Mouse (Mus musculus) layer of hippocampus, adult 2 months (tissue): Measurements from ENCODE around the gene Chmp4b. TPM values are rescaled to one million over a fixed set of nuclear protein-coding genes. Genes with fewer than 3 reads are reported as not detected.
A peak's percentile ranks its signal among the peaks of the same experiment; 100 is the strongest.

ENCODE experiments used
- DNase-seq, 2 experiments: peaks; one replicate each; pipeline ENCODE4 v3.0.0; 2022; ENCODE audit warnings: low spot score in 2 of 2
- H3K27ac ChIP-seq: fragments of 200-600 bp; 2 replicates; pipeline ENCODE4 v1.8.1; 2022
- H3K4me3 ChIP-seq: fragments of 200-600 bp; 2 replicates; pipeline ENCODE4 v1.8.1; 2022; ENCODE audit warnings: mild to moderate bottlenecking
- CTCF ChIP-seq: fragments of 200-600 bp; conservative IDR thresholded peaks from 2 replicates; pipeline ENCODE4 v1.8.1; 2022; ENCODE audit warnings: antibody characterized with exemption, mild to moderate bottlenecking, moderate library complexity
- total RNA-seq, 2 experiments: library from RNA; stranded (reverse); gene quantifications; 2 replicates each; pipeline ENCODE4 v1.2.3; 2021

Chmp4b gene
- total RNA-seq, 2 experiments from 2014 or later: 206 to 215 TPM

DNA sequence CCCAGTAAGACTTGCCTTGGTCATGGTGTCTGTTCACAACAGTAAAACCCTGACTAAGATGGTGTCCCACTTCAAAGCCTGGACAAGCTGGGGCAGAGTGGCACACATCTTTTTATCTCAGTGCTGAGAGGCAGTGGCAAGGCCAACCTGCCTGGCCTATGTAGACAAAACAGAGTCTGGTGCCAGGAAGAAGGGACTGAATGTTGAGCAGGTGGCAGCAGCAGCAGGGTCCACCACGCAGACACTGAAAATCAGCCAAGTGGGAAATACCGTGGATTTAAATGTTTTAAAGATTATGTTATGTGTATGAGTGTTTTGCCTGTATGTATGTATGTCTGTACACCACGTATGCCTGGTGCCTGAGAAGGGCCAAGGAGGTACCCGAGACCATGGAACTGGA, 47.9 kb downstream of the Chmp4b start:
- H3K27ac ChIP-seq: no peak overlapping the region
- DNase-seq: no peak
- H3K4me3 ChIP-seq: no peak overlapping the region
- TF ChIP-seq CTCF: no peak

DNA sequence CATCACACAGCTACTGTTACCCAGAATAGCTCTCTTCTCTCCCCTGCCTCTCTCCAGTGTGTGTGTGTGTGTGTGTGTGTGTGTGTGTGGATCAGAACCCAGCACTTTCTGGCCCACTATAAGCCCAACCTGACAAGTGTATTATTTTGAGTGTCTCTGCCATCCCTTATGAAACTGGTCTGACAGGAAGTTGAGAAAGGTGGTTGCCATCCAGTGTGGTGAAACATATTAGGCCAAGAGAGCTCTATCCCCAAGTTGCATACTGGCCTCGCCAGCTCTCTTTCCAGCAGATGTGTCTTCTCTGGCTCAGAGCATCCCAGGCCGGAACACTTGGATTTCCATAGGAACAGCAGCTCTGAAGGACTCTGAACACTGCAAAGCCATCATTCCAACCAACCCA, 48.7 kb downstream of the Chmp4b start:
- H3K4me3 ChIP-seq: no peak overlapping the region
- no peak for DNase-seq
- H3K27ac ChIP-seq: no peak overlapping the region
- no peak for TF ChIP-seq CTCF

DNA sequence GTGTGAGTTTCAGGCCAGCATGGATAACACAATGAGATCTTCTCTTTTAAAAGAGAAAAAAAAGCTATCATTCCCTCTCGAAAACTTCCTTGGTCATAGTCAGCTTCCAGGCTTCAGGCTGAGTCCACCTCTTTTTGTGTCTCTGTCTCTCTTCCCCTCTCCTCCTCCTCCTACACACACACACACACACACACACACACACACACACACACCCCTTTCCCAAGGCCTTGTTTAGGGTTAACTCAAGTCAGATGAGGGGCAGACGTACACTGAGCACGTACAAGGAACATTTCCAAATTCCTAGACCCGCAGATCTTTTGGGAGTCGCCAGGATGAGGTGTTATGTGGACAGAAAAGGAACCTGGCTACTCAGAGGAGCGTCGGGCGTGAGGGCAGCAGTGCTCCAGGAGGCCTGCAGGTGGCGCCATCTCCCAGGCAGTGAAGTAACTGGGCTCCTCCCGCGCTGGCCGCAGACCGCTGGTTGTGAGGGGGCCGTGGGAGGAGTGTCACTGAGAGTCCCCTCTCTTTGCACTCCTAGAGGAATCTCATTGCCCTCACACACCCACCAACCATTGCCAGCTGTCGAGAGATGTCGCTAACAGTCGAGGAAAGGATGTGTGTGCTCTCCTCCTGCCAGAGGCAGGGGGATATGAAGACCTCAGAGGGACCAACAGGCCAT, 51.3 kb downstream of the Chmp4b start:
- peak; percentile 92 for TF ChIP-seq CTCF
- Histone ChIP-seq H3K27ac (no peak overlapping the region), H3K4me3 (no peak overlapping the region)
- peak; percentile 26 to 66 for DNase-seq

DNA sequence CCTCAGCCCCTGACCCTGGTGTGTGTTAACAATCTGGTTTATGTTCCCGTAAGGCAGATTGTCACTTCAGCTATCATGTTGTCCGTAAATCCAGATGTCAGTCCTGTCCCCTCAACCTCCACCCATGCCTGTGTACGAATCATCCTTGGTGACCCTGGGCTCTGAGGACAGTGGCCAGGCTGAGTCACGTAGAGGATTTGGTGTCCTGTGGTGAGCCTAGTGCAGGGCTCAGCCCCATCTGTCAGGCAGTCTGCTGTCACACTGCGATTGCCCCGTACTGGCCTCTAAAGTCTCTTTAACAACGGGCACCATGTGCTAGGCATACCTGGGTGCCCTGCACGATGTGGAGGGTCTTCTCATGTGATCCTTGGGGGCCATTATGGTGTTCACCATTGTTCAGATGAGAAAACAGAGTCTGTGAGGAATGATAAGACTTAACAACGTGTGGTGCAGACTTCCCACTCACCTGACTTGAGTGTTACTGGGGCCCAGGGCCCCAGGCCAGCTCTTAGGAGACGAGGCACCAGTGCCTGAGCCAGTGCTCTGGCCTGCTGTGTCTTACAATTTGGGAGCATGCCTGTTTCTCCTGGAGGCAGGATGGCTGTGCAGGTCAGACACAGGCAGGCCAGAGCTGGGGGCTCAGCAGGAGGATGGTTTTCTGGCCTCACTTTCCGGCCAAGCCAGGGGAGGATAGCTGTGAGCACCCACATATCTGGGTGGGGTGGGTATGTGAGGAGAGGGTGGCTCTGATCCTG, 55.2 kb downstream of the Chmp4b start:
- no peak for TF ChIP-seq CTCF
- DNase-seq: no peak
- Histone ChIP-seq H3K4me3 (no peak overlapping the region), H3K27ac (no peak overlapping the region)

DNA sequence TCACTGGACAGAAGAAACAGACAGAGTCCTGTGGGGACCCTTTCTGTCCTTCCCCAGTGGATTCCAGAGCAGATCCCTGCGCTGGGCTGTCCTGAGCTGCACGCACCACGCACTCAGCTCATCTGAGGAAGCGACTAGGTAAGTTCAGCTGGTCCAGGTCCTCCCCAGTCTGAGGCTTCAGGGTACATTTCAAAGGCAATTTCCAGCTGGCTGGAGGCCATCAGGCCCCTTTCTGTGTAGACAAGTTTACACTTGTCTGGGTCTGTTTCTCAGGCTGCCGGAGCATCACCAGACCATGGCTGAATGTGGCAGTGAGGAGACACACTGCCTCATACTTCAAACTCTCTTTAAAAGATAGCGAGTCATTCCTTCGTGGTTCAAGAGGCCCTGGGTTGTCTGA, 55.8 kb downstream of the Chmp4b start:
- no peak for DNase-seq
- H3K27ac ChIP-seq: no peak overlapping the region
- TF ChIP-seq CTCF: no peak
- H3K4me3 ChIP-seq: no peak overlapping the region

DNA sequence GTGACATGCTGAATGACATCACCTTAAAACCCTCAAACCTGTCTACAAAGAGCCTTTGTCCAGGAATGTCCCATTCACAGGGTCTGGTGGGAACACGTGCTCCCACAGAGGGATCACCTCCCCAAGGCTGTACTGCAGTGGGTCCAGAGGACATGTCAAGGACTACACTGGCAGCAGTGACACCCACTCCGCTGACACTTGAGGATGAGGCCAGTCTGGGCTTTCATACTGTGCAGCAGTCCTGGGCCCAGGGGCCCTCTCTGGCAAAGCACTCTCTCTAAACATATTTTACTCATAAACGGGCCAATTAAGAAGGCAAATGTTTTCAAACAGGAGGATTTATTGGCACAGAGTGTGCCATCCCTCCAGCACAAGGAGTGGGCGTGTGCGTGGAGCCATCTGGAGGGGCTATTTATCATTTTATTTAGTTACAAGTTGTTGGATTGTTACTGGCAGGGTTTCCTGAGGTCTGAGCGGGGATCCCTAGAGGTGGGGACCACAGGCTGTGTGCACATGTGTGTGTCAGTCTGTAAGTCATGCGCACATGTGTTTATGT, 56.4 kb downstream of the Chmp4b start:
- Histone ChIP-seq H3K27ac (no peak overlapping the region), H3K4me3 (no peak overlapping the region)
- TF ChIP-seq CTCF: no peak
- DNase-seq: peak; percentile 25 to 44

DNA sequence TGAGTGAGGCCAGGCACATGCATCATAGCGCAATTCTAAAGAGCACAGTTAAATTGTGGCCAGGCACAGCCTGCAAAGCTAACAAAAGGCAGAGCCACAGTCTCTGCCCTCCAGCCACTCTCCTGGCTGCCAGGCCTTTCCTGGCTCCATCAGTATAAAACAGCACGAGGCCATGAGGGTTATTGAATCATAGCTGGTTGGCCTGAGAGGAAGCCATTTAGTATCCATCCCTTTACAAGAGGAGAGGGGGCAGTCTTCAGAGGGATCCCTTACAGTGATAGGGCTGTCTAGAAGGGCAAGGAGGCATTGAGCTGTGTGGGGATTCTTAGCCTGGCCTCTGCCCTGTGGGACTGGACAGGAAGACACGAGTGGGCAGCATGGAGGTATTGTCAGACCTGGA, 60.2 kb downstream of the Chmp4b start:
- no peak for TF ChIP-seq CTCF
- DNase-seq: no peak

DNA sequence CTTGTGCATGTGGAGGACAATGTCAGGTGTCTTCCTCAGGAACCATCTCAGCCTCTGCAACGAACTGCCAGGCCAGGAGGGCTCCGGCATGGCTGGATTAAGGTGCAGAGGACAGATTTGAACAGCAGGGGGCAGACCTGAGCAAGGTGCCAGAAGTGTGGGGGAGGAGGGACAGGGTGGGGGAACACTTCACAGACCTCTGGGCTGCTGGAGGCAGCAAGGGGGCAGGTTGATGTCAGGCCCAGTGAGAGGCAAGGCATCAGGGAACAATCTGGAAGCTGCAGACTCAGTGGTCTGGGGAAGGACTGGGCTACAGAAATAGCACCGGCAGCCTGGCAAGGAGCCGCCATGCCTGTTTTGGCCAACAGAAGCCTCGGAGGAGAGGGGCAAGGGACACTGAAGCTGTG, 60.8 kb downstream of the Chmp4b start:
- peak overlapping the region; percentile 20; the same call in 1 of the 2 replicates for H3K4me3 ChIP-seq
- H3K27ac ChIP-seq: no peak overlapping the region

More for the DNA sequence above, 60.2 kb downstream of the Chmp4b start:
- H3K27ac ChIP-seq: no peak overlapping the region
- H3K4me3 ChIP-seq: no peak overlapping the region

DNA sequence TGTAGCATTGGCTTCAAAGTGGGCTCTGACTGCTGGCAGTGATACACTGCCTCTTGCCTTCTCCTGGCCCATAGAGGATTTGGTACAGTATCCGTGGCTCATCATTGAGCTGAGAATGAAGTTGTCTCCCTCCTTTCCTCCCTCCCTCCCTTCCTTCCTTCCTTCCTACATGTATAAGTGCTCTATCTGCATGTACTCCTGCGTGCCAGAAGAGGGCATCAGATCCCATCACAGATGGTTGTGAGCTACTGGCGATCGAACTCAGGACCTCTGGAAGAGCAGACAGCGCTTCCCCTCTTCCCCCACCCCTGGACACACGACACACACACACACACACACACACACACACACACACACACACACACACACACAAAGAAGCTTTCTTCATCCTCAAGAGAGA, 61.6 kb downstream of the Chmp4b start:
- no peak for DNase-seq
- H3K27ac ChIP-seq: no peak overlapping the region
- no peak overlapping the region for H3K4me3 ChIP-seq
- peak; percentile 59 for TF ChIP-seq CTCF

More for the DNA sequence above, 60.8 kb downstream of the Chmp4b start:
- DNase-seq: peak in 1 of 2 experiments; percentile 61
- TF ChIP-seq CTCF: peak; percentile 79

DNA sequence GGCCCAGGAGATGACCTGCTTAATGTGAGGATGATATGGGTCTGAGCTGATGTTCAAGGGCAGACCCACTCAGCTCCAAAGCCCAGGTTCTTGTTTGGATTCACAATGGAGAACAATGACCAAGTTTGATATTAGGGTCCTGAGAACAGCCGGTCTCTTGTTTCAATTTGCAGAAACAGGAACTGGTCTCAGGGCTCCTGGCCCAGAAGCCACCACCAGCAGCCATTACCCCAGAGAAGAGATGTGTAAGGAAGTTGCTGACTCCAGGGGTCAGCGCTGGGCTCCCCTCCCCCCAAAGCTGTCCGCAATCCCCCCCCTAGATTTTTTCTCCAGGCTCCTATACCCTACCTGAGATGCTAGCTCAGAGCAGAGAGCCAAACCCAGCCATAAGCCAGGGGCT, 62.5 kb downstream of the Chmp4b start:
- Histone ChIP-seq H3K4me3 (no peak overlapping the region), H3K27ac (no peak overlapping the region; the same call in 1 of the 2 replicates)
- DNase-seq: no peak
- TF ChIP-seq CTCF: no peak

DNA sequence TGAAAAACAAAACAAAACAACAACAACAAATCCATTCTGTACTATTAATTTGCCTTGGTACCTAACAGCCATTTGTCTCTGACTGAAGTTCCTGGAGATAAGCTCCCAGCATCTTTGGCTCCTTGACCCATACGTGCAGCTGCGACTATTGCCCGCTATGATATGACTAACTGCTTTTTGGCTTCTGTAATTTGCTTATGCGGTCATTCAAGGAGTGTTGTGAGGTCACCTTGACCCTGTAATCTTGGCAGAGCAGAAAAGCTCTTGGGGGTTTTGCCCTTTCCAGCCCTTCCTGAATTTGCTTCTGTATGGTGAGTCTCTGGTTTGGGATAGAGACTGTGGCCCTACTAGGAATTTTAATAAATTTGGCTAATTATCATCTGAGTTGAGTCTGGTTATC, 65.1 kb downstream of the Chmp4b start:
- Histone ChIP-seq H3K27ac (no peak overlapping the region), H3K4me3 (no peak overlapping the region)
- TF ChIP-seq CTCF: no peak
- DNase-seq: no peak

DNA sequence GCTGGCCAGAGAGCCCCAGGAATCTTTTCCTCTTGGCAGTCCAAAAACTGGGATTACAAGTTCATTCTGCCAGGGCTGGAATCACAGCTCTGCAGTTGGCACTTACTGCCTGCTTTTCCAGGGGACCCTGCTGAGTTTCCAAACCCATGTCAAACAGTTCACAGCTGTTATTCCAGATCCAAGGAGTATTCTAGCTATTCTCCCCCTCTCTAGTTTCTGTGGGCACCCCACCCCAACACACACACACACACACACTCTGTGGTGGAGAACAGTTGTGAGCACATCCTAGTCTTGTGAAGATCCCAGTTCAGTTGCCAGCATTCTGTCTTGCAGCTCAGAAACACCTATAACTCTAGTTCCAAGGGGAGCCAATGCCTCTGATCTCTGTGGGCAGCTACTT, 65.6 kb downstream of the Chmp4b start:
- TF ChIP-seq CTCF: no peak
- no peak overlapping the region for H3K27ac ChIP-seq
- no peak overlapping the region for H3K4me3 ChIP-seq
- DNase-seq: no peak

DNA sequence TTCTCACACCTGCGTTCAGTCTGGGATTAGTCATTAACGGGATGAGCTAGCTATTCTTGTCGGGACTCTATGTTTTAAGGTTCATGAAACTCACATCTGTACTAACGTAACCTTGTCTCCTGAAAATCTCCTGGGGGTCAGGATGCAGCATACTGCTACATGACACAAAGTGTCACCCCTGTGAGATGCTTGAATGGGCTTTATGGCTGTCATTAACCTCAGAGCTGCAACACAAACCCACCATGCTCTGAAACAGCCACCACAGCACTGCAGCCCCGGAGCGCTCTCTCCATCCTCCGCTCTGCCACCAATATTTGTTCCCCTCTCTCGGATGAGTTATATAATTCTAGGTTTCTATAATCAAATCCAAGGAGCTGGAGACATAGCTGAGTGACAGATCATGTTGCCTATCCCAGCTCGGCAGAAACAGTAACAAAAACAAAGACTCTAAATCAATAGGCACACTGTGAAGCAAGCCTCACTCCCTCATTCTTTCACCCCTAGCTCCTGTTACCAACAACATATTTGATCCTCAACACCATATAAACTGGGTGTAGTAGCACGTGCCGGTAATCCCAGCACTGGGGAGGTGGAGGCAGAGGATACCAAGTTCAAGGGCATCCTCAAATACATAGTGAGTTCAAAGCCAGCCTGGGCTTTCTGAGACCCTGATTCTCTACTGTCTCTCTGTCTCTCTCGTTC, 67.5 kb downstream of the Chmp4b start:
- no peak overlapping the region for H3K27ac ChIP-seq
- no peak for DNase-seq
- no peak for TF ChIP-seq CTCF

More for the DNA sequence above, 67.5 kb downstream of the Chmp4b start:
- no peak overlapping the region for H3K4me3 ChIP-seq
